Mouse (Mus musculus): ENCODE data around the gene Auts2. TPM values are rescaled to one million over a fixed set of nuclear protein-coding genes. Genes with fewer than 3 reads are reported as not detected.

The Auts2 gene
- total RNA-seq, 1 experiment from 2014 or later: 10.4 TPM

DNA sequence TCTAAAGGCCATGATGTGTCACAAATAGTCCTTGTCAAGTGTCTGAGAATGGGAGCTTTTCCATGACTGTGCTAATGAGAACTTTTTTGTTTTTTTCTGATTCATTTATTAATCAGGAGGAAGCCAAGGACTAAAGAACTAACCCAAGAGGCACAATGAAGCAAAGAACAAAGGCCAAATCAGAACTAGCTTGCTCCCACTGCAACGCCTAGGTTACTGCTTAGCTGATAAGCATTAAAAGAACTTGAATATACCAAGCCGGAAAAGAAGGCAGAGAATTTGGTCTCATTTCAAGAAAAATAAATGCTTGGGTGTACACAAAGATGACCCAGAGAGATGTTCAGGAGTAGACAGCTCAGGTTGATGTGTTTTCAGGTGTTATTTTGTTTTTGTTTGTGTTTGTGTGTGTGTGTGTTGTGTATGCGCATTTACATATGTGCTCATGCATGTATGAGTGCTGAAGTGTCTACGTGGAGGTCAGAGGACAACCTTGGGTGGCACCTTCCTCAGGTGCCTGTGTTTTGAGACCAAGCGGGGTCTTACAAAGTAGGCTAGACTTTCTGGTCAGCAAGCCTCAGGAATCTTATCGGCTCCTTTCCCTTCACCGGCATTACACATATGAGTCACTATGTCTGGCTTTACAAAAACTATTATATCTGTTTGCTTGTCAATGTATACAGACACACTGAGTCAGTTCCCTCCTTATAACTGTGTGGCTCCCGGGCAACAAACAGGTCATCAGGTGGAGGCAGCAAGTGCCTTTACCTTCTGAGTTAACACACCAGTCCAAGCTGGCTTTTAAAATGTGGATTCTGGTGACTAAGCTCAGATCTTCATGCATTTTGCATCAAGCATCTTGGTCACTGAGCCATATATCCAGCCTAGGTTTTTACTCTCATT is 716.5 kb downstream of the Auts2 start:
- no peak for ATAC-seq (replicated peaks; ENCODE audit: low read depth, poor library complexity, severe bottlenecking)

DNA sequence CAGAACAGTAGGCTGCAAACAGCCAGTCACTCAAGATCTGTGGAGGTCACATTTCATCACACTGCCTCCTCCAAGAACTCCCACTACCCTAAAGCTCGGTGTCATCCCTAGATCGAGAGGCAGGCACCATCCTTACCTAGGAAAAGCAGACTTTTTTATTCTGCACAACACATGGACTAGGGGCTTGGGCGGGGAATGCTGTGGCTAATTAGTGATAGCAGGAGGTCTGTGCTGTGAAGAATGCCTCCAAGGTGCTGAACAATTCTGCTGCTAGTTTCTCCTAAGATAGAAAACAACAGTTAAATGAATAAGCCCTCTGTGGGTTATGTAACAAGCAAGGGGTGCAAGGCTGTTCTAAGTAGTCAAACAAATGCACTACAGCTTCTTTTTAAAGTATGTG is 717.7 kb downstream of the Auts2 start:
- no peak for ATAC-seq (replicated peaks; ENCODE audit: low read depth, poor library complexity, severe bottlenecking)

DNA sequence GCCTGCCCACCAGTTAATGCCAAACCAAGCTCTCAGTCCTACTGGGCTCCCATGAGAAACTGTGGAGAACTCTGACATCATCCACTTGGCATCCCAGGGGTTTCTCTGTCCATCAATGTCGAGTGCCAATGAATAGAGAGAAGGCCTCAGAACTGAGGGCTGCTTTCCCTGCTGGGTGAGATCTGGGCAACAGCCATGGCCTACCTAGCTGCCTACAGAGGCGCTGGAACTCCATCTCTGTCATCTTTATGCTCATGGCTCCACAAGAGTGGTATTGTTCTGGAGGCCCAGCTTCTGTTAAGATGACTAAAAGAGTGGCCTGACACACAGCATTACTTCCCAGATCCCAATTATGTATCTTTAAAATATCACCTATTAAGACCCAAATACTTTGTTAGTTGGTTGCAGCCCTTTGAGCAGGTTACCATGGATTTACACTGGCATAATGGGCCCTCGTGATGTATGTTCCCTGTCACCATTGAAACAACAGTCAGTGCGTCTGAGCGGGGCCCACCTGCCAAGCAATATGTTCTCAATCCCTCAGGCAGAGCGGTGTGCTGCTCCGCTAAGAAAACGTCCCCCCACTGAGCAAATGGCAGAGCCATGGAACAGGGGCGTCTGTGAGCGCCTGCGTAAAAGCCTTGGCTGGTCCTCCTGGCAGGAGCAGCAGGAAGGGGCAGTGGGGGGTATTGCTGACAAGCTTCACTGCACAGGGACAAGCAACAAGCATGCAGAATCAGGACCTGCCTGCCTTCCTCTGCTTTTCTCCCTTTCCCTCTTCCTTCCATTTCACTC is 718.8 kb downstream of the Auts2 start:
- ATAC-seq (replicated peaks; ENCODE audit: low read depth, poor library complexity, severe bottlenecking): no peak

DNA sequence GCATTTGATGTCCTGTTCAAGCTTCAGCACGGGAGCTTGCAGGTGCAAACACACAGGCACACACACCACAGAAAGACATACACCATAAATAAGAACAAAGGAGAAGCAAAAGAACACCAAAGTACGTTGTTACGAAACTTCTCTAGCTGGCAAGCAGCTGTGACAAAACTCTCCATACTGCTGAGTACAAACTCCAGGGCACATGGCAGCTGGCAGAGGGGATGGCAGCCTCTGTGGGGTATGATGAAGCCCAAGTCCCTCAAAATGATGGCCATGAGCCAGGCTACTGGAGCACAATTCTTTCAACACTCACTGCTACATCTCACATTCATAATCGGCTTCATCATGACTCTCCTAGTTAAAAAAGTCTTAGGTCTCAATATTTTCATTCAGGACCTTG is 721.7 kb downstream of the Auts2 start:
- ATAC-seq (replicated peaks; ENCODE audit: low read depth, poor library complexity, severe bottlenecking): no peak

DNA sequence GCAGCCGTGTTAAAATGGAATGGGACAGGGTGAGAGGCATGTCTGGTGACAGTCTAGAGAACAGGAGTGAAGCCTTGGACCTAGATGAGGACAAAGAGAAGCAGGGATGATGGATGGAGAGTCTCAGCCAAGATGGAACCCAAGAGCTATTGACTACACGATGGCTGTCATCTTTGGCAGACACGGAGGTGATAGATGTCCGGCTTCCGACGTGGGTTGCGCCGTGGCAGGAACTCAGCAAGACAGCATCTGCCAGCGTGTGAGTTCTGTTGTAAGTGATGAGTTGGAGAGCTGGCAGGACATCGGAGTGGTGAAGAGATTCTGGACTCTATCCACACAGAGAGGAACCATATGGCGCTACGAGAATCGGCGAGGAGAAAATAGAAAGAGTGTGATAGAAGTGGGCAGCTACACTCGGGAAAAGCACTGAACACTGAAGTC is 723.9 kb downstream of the Auts2 start:
- no peak for ATAC-seq (replicated peaks; ENCODE audit: low read depth, poor library complexity, severe bottlenecking)

DNA sequence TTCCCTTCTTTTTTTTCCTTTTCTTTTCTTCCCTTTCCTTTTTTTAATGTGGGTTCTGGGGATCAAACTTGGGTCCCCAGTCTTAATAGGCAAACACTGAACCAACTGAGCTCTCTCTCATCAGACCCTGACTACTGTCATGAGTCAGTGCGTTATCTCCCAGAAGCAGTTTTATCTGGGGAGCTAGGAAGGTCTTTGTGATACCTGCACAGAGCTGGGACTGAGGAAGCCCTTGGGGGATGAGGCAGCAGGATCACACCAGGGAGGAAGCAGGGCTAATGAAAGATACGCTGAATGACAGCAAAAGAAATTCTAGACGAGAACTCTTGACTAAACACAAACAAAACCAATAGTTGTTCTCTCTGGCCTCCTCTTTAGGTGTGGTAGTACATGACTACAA is 727.6 kb downstream of the Auts2 start:
- ATAC-seq (replicated peaks; ENCODE audit: low read depth, poor library complexity, severe bottlenecking): no peak

DNA sequence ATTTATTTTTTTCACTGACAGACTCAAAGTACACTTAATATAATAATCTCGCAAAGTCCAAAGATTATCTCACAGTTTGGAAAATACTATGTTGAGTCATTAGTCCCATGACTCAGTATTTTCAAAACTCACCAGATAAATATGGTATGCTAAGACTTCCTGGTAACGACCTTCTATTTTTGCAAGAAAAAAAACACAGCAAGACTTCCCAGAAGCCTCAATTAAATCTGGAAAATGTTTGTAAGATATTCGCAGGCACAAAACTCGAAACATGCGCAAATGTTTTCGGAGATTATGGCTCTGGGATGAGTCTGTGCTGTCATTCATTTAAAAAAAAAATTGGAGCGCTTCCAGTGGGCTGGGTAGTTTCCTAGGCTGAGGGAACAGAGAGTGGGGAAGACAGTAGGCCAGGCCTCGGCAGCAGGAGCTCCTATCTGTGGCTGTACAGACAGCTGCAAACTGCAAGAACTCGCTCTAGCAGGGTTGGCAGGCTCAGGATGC is 728.6 kb downstream of the Auts2 start:
- peak; percentile 78 for ATAC-seq (replicated peaks; ENCODE audit: low read depth, poor library complexity, severe bottlenecking)

DNA sequence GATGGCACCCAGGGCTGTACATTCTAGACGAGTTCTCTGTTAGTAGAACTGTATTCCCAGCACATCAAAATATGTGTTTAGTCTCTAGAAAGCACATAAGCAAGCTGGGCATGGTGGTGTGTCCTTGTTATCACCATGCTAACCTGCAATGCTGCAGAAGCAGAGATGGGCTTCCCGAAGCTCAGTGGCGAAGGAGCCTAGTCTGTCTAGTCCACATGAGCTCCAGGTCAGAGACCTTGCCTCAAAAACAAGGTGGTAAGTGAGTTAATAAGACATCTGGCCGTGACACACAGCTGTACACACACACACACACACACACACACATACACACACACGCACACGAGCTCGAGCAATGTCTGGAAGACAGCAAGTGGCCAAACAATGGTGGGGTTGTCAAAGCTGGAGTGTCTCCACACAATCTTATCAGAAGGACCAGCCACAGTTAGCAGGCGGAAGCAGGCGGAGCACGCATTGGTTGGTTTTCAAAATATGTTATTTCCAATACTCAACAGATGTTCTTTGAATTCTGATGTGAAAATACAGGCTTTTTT is 729.1 kb downstream of the Auts2 start:
- ATAC-seq (replicated peaks; ENCODE audit: low read depth, poor library complexity, severe bottlenecking): peak; percentile 76

DNA sequence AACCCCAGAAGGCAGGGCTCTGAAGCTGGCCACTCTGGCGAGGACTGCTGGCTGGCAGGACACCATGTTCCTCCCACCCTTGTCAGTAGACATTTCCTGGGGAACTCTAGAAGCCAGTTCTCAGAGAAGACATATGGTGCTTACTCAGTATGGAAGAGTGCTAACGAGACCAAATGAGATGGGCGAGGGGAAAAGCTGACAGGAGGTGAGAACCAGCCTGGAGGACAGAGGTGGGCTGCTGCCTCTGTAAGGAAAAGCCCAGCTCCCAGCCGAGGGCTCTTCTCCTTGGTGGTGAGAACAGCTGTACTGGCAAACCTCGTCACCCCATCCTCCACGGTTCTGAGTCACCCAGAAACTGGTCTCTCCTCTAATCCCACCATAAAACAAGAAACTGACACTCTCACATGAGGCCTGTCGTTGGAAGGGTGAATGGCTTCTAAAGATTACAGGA is 729.8 kb downstream of the Auts2 start:
- ATAC-seq (replicated peaks; ENCODE audit: low read depth, poor library complexity, severe bottlenecking): no peak

DNA sequence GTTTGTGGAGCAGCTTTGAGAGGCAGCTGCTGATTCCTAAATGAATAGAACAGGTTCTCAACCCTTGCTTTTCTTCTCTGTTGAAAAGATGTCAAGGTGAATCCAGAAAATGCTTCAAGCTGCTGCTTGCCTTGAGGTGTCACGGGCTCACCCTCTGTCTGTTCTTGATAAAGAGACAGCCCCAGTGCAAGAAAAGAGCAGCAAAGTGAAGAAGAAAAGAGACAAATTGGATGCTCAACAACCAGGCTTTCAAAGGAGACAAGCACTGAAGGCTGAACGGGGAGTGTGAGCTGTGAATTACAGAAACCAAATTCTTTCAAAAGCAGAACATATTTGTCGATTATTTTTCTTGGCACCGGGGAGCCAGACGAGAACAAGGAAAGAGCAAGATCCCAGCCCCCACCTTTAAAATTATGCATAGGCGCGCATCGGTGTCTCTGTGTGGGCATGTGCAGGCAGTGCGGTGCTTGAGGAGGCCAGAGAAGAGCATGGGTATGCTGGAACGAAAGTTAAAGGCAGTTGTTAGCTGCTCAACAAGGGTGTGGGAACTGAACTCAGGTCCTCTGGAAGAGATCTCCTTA is 730.6 kb downstream of the Auts2 start:
- ATAC-seq (replicated peaks; ENCODE audit: low read depth, poor library complexity, severe bottlenecking): no peak

DNA sequence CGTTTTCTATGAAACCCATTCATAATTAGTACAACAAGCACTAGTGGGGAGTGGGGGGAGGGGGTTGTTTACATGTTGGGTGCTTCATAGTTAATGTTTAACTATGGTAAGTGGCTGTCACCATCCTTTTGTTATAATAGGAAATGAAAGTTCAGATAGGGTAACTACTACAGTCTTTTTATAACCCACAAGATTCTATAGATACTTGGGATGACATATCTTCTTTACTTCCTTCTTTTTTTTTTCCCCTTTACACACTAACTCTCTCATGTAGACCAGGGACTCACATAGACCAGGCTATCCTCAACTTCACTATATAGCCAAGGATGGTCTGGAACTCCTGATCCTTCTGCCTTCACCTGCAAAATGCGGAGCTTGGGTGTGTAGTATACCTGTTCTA is 736.8 kb downstream of the Auts2 start:
- peak; percentile 76 for ATAC-seq (replicated peaks; ENCODE audit: low read depth, poor library complexity, severe bottlenecking)

DNA sequence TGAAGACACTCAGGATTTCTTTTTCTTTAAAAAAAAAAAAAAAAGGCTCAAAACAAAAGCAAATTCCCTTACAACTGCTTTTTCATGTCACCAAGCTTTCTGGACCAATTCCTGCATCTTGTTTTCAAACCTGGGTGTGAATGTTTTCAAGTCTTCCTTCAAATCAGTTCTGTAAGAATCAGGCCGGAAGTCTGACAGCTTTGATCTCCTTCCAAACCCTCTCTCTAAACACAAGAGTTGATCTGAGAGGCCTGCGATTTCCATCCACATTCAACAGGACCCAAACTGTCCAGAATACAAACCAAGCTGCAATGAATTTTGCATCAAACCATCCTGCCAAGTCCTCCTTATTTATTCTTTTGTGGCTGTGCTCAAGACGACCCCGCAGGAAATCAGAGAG is 737.9 kb downstream of the Auts2 start:
- no peak for ATAC-seq (replicated peaks; ENCODE audit: low read depth, poor library complexity, severe bottlenecking)

DNA sequence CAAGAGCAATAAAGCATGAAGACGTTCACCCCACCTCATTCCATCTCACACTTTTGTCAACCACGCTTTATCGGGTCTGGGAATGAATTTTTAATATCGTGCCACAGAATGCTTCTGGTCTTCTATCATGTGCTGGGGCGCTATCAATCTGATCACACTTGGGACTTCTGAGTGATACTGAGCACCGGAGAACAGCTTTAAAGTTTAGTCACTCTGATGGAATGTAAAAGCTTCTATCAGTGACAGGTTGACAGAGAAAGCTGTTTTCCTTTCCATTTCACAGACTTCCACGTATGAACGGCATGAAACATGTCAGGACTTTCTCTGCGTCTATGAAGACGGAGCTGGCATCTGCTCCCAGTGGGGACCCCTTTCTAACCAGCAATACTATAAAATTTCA is 739.5 kb downstream of the Auts2 start:
- no peak for ATAC-seq (replicated peaks; ENCODE audit: low read depth, poor library complexity, severe bottlenecking)

DNA sequence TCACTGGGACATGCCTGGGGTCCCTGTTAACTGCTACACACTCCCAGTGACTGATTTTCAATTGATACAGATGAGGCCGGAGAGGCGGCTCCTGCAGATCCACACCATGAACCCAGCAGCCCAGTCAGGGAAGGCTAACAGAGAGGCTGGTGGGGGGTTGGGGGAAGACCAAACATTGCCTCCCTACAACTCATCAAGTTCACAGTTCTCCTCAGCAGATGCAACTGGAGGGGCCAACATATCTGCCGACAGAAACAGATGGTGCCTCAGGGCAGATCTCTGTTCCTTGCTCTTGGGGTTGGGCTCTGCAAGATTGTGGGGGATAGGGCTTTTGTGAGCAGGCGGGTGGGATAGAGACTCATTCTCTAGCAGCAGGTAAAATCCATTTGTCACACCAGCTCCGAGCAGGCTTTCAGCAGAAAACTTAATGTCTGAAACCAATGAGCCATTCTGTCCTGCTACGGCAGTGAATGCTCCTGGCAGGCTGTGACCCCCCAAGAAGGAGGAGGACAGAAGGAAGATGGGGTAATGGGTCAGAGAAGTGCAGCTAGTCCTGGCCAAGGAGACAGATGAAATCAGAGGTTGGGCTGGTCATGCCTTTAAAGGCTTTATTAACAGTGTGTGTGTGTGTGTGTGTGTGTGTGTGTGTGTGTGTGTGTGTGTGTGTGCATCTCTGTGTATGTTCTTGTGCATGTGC is 740.7 kb downstream of the Auts2 start:
- no peak for ATAC-seq (replicated peaks; ENCODE audit: low read depth, poor library complexity, severe bottlenecking)

DNA sequence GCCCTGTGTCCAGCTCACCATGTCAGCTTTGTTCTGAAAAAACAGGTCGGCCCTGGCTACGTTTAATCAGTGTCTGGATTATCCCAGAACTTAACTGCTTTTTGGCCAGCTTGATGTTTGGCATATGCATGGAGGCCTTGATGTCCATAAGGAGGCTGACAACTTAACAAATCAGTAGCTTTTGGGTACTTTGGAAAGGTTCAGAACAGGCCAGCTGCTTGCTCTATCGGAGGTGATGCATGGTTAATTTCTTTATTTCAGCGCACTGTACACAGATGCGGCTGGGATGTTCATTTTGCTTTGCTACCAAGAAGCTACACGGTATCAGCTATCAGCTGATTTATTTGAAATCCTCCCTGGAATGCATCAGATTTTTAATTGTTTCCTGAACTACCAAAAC is 741.2 kb downstream of the Auts2 start:
- no peak for ATAC-seq (replicated peaks; ENCODE audit: low read depth, poor library complexity, severe bottlenecking)

DNA sequence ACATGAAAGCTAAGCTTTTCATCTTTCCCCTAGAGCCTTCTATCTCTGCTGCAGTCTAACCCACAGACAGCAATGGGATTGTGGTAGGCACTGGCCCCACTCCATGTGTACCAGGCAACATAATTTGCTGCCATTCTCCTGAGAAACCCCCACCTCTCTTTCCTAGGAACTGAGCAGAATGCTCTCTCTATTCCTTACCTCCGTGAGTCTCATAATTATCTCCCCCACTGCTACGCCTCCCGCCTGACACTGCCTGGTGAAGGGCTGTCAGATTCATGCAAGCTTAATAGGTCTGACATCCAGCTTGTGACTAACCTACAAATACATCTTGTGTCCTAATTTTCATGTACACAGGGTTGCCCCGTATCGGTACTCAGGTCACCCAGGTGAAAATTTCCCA is 744.8 kb downstream of the Auts2 start:
- ATAC-seq (replicated peaks; ENCODE audit: low read depth, poor library complexity, severe bottlenecking): no peak

DNA sequence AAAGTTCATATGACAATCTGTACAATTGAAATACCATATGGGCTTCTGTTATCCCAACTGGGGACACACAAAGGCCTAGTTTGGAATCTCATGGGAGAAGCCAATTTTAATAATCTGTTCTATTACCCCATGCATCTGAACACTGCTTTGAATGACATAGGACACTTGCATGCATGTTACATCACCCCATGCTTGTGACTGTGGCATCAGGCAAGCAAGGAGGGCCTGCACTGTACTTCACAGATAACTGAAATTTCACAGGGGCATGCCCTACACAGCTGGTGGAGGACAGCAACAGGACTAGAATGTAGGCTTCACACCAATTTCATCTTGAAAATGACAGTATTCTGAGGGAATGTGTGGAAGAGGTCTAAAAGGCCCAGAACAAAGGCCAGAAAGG is 746.1 kb downstream of the Auts2 start:
- ATAC-seq (replicated peaks; ENCODE audit: low read depth, poor library complexity, severe bottlenecking): no peak

DNA sequence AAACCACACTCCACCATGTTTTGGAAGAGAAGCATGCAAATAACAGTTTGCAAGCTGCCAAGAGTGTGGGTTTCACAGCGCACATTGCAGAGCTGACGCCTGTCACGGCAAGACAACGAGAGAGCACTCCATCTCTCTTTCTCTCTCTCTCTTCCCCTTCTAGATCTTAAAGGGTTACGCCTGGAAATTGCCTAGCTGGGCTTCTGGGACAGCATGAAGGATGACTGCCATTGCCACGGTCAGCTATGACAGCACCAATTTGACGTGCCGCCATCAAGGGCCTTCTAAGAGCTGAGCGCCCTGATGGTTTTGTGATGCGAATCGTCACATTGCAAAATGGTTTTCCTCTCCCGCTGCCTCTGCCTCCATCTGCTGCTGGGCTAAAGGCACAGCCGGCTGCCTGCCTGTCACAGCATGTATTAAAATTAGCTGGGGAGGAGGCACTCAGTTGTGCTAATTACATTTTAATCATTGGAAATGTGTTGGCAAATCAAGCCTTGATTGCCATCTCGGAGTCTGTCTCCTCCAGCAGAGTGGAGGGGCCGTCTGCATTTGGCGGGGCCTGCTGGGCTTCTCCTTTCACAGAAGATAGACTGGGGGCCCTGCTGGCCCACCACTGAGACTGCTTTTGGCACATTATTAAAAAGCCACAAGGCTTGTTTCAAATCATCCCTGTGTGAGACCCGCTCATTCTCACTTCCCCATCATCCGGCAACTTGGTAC is 748.6 kb downstream of the Auts2 start:
- peak; percentile 71 for ATAC-seq (replicated peaks; ENCODE audit: low read depth, poor library complexity, severe bottlenecking)

DNA sequence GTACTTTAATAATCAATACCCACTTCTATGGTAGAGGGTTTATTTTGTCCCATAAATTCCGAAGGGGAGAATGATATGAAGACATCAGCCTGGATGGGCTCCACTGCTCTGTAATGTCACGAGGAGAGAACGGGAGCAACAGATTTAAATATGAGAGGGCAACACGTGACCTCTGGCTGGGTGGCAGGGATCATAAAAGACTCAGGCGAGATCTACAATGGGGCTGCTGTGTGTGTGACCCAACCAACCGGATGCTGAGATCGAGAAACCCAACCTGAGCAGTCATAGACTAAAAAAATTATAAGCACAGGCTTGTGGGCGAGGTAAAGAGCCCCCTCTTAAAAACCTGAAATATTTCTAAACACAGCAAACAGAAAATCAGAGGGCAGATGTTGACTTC is 753.5 kb downstream of the Auts2 start:
- ATAC-seq (replicated peaks; ENCODE audit: low read depth, poor library complexity, severe bottlenecking): no peak
